Mouse (Mus musculus) telencephalon, adult 2 months (tissue): ENCODE results near the gene Zmynd8.
A peak's percentile ranks its signal among the peaks of the same experiment; 100 is the strongest.

ENCODE experiments used
- DNase-seq: peaks from one replicate; pipeline ENCODE4 v3.0.0-alpha.2; 2011; ENCODE audit warnings: low read depth, low spot score

Zmynd8 gene

GRCm38 (mm10) chr2:165880501-165881182 lies 18.2 kb downstream of the Zmynd8 start:
- no peak for DNase-seq

- no peak for DNase-seq
Observed at GRCm38 (mm10) chr2:165879403-165880178, 19.2 kb downstream of the Zmynd8 start.

GRCm38 (mm10) chr2:165878907-165879361 lies 19.9 kb downstream of the Zmynd8 start:
- no peak for DNase-seq

GRCm38 (mm10) chr2:165878021-165878585 lies 20.7 kb downstream of the Zmynd8 start:
- DNase-seq, result no peak

GRCm38 (mm10) chr2:165877180-165877579 lies 21.6 kb downstream of the Zmynd8 start:
- no peak for DNase-seq

- DNase-seq, result no peak
Observed at GRCm38 (mm10) chr2:165876201-165876918, 22.5 kb downstream of the Zmynd8 start.

GRCm38 (mm10) chr2:165875406-165875955 lies 23.3 kb downstream of the Zmynd8 start:
- DNase-seq, result no peak

- DNase-seq, result peak; percentile 90
Observed at GRCm38 (mm10) chr2:165874461-165875339, 24.1 kb downstream of the Zmynd8 start.

- DNase-seq, result no peak
Observed at GRCm38 (mm10) chr2:165873777-165874176, 25.0 kb downstream of the Zmynd8 start.

- DNase-seq, result no peak
Observed at GRCm38 (mm10) chr2:165873196-165873595, 25.6 kb downstream of the Zmynd8 start.

GRCm38 (mm10) chr2:165869257-165869656 lies 29.6 kb downstream of the Zmynd8 start:
- DNase-seq, result no peak

GRCm38 (mm10) chr2:165868522-165869175 lies 30.2 kb downstream of the Zmynd8 start:
- DNase-seq, result no peak

GRCm38 (mm10) chr2:165867549-165867948 lies 31.3 kb downstream of the Zmynd8 start:
- DNase-seq, result no peak

GRCm38 (mm10) chr2:165866951-165867387 lies 31.8 kb downstream of the Zmynd8 start:
- no peak for DNase-seq

GRCm38 (mm10) chr2:165866412-165866811 lies 32.4 kb downstream of the Zmynd8 start:
- DNase-seq, result no peak

- no peak for DNase-seq
Observed at GRCm38 (mm10) chr2:165864769-165865168, 34.0 kb downstream of the Zmynd8 start.

- no peak for DNase-seq
Observed at GRCm38 (mm10) chr2:165861683-165862594, 36.9 kb downstream of the Zmynd8 start.

GRCm38 (mm10) chr2:165860962-165861682 lies 37.7 kb downstream of the Zmynd8 start:
- DNase-seq, result no peak
